Mouse (Mus musculus): Measurements from ENCODE around the gene Prtn3.
A peak's percentile ranks its signal among the peaks of the same experiment; 100 is the strongest.

GRCm38 (mm10) chr10:79900951-79901410, 26.7 kb downstream of the Prtn3 start:
- TF ChIP-seq CTCF (IDR thresholded peaks at IDR 0.05), result peak; percentile 35
- TF ChIP-seq POLR2A (IDR thresholded peaks at IDR 0.05; ENCODE audit: insufficient read depth, low read depth, low read length), result no peak
- no peak for TF ChIP-seq EP300 (IDR thresholded peaks at IDR 0.05; ENCODE audit: insufficient read depth, low read depth, low read length)
